Mouse (Mus musculus) midbrain, embryonic 14.5 days (tissue): ENCODE results near the gene Morn3. TPM values are rescaled to one million over a fixed set of nuclear protein-coding genes. Genes with fewer than 3 reads are reported as not detected.

ENCODE experiments used
- ATAC-seq: fragments of 200-750 bp; cut with Nextera tagmentation; 2 replicates; pipeline ENCODE4 v1.8.0; 2017; ENCODE audit warnings: moderate number of reproducible peaks, moderate library complexity; ENCODE audit not compliant: low FRiP score, low TSS enrichment
- DNase-seq: peaks from one replicate; pipeline ENCODE4 v3.0.0-alpha.2; 2015
- H3K27ac ChIP-seq: fragments of 300-500 bp; sonication (generic); replicated peaks from 2 replicates; pipeline ENCODE4 v1.5.1; 2014; ENCODE audit warnings: mild to moderate bottlenecking, low read depth, low read length, moderate library complexity
- H3K27me3 ChIP-seq: fragments of 300-500 bp; sonication (generic); 2 replicates; pipeline ENCODE4 v1.6.1; 2014; ENCODE audit warnings: low read length, control low read depth, mixed read lengths; ENCODE audit not compliant: control insufficient read depth, insufficient read depth
- H3K36me3 ChIP-seq: fragments of 300-500 bp; sonication (generic); 2 replicates; pipeline ENCODE4 v1.6.1; 2014; ENCODE audit warnings: low read length, control low read depth; ENCODE audit not compliant: control insufficient read depth, insufficient read depth
- H3K4me1 ChIP-seq: fragments of 300-500 bp; sonication (generic); 2 replicates; pipeline ENCODE4 v1.6.1; 2014; ENCODE audit warnings: mild to moderate bottlenecking, antibody characterized with exemption, low read length, control low read depth; ENCODE audit not compliant: control insufficient read depth, insufficient read depth
- H3K4me2 ChIP-seq: fragments of 300-500 bp; sonication (generic); 2 replicates; pipeline ENCODE4 v1.6.1; 2014; ENCODE audit warnings: mild to moderate bottlenecking, low read length, moderate library complexity
- H3K4me3 ChIP-seq: fragments of 300-500 bp; sonication (generic); replicated peaks from 2 replicates; pipeline ENCODE4 v1.5.1; 2014; ENCODE audit warnings: low read depth, low read length
- H3K9ac ChIP-seq: fragments of 300-500 bp; sonication (generic); replicated peaks from 2 replicates; pipeline ENCODE4 v1.6.1; 2014; ENCODE audit warnings: mild to moderate bottlenecking, low read length, moderate library complexity
- H3K9me3 ChIP-seq: fragments of 300-500 bp; sonication (generic); 2 replicates; pipeline ENCODE4 v1.6.1; 2016; ENCODE audit warnings: low read length, control low read depth, mixed read lengths; ENCODE audit not compliant: control insufficient read depth
- WGBS: fragments of 180-500 bp; shearing (Covaris S2); extraction: QIAGEN DNeasy Blood & Tissue Kit; methylation state at CpG from one replicate; pipeline ENCODE4 v1.1.7; 2014; 5-methylcytosine and 5-hydroxymethylcytosine counted together
- polyA plus RNA-seq: library from polyadenylated mRNA; unstranded; fragments of >200 nt; fragmentation: Nextera tagmentation; extraction: Ambion mirVana; gene quantifications from 2 replicates; pipeline ENCODE4 v1.2.1, GENCODE M21; 2014

The Morn3 gene
- polyA plus RNA-seq, 1 experiment from 2014 or later, result not detected

- Histone ChIP-seq H3K9ac (no peak overlapping the region), H3K9me3 (no peaks in the 10 kb centered on the region), H3K4me1 (no peaks in the 10 kb centered on the region), H3K36me3 (peaks cover 7% of the 10 kb centered on the region), H3K4me2 (no peak overlapping the region), H3K27me3 (no peaks in the 10 kb centered on the region), H3K27ac (no peak overlapping the region), H3K4me3 (no peak overlapping the region)
- WGBS, result 60% methylated on average over 7 of the region's 7 CpGs
- DNase-seq, result no peak
- no peak for ATAC-seq
These were observed 13.1 kb downstream of the Morn3 start for GRCm38 (mm10) chr5:123033646-123034160.

- Histone ChIP-seq H3K4me3 (no peak overlapping the region), H3K27ac (no peak overlapping the region), H3K4me2 (no peak overlapping the region), H3K9ac (no peak overlapping the region), H3K4me1 (no peaks in the 10 kb centered on the region), H3K27me3 (no peaks in the 10 kb centered on the region), H3K9me3 (no peaks in the 10 kb centered on the region), H3K36me3 (peaks cover 7% of the 10 kb centered on the region)
- DNase-seq (no peak), ATAC-seq (no peak)
- 86% methylated on average over 3 of the region's 3 CpGs for WGBS
These were observed 15.5 kb downstream of the Morn3 start for GRCm38 (mm10) chr5:123031312-123031711.

GRCm38 (mm10) chr5:123029729-123030128 is 17.1 kb downstream of the Morn3 start:
- Histone ChIP-seq H3K27ac (no peak overlapping the region), H3K9me3 (no peaks in the 10 kb centered on the region), H3K36me3 (peaks cover 7% of the 10 kb centered on the region), H3K27me3 (no peaks in the 10 kb centered on the region), H3K4me3 (no peak overlapping the region), H3K9ac (no peak overlapping the region), H3K4me2 (no peak overlapping the region), H3K4me1 (no peaks in the 10 kb centered on the region)
- ATAC-seq (no peak), DNase-seq (no peak)
- 90% methylated on average over 7 of the region's 7 CpGs for WGBS

- no peak for DNase-seq
- WGBS, result 74% methylated on average over 6 of the region's 6 CpGs
- H3K27me3 ChIP-seq, result no peaks in the 10 kb centered on the region
- ATAC-seq, result no peak
- H3K9me3 ChIP-seq, result no peaks in the 10 kb centered on the region
- H3K4me2 ChIP-seq, result no peak overlapping the region
- H3K27ac ChIP-seq, result no peak overlapping the region
- no peaks in the 10 kb centered on the region for H3K4me1 ChIP-seq
- H3K9ac ChIP-seq, result no peak overlapping the region
- peaks cover 7% of the 10 kb centered on the region for H3K36me3 ChIP-seq
- H3K4me3 ChIP-seq, result no peak overlapping the region
These were observed 19.4 kb downstream of the Morn3 start for GRCm38 (mm10) chr5:123027436-123027835.

GRCm38 (mm10) chr5:123026414-123026813 is 20.4 kb downstream of the Morn3 start:
- Histone ChIP-seq H3K9me3 (no peaks in the 10 kb centered on the region), H3K4me2 (no peak overlapping the region), H3K36me3 (peaks cover 7% of the 10 kb centered on the region), H3K4me3 (no peak overlapping the region), H3K9ac (no peak overlapping the region), H3K27me3 (no peaks in the 10 kb centered on the region), H3K27ac (no peak overlapping the region), H3K4me1 (no peaks in the 10 kb centered on the region)
- DNase-seq (no peak), ATAC-seq (no peak)
- 73% methylated on average over 6 of the region's 6 CpGs for WGBS

GRCm38 (mm10) chr5:123024965-123025573 is 21.7 kb downstream of the Morn3 start:
- DNase-seq, result no peak
- Histone ChIP-seq H3K36me3 (peaks cover 7% of the 10 kb centered on the region), H3K9me3 (no peaks in the 10 kb centered on the region), H3K9ac (no peak overlapping the region), H3K27me3 (no peaks in the 10 kb centered on the region), H3K4me3 (no peak overlapping the region), H3K4me2 (no peak overlapping the region), H3K27ac (no peak overlapping the region), H3K4me1 (no peaks in the 10 kb centered on the region)
- ATAC-seq, result no peak
- WGBS, result 92% methylated on average over 9 of the region's 9 CpGs

GRCm38 (mm10) chr5:123024312-123024711 is 22.5 kb downstream of the Morn3 start:
- H3K4me2 ChIP-seq, result no peak overlapping the region
- WGBS, result 91% methylated on average over 6 of the region's 6 CpGs
- H3K9me3 ChIP-seq, result no peaks in the 10 kb centered on the region
- no peak overlapping the region for H3K4me3 ChIP-seq
- peaks cover 6% of the 10 kb centered on the region for H3K4me1 ChIP-seq
- ATAC-seq, result no peak
- no peak for DNase-seq
- H3K27me3 ChIP-seq, result no peaks in the 10 kb centered on the region
- no peak overlapping the region for H3K9ac ChIP-seq
- H3K27ac ChIP-seq, result no peak overlapping the region
- peaks cover 2% of the 10 kb centered on the region for H3K36me3 ChIP-seq

- Histone ChIP-seq H3K9ac (no peak overlapping the region), H3K4me2 (no peak overlapping the region), H3K9me3 (no peaks in the 10 kb centered on the region), H3K36me3 (no peaks in the 10 kb centered on the region), H3K27ac (no peak overlapping the region), H3K27me3 (no peaks in the 10 kb centered on the region), H3K4me1 (peaks cover 15% of the 10 kb centered on the region), H3K4me3 (no peak overlapping the region)
- 86% methylated on average over 6 of the region's 6 CpGs for WGBS
- no peak for ATAC-seq
- DNase-seq, result no peak
These were observed 23.8 kb downstream of the Morn3 start for GRCm38 (mm10) chr5:123023049-123023448.

- no peak for DNase-seq
- H3K36me3 ChIP-seq, result no peaks in the 10 kb centered on the region
- no peak overlapping the region for H3K9ac ChIP-seq
- no peaks in the 10 kb centered on the region for H3K9me3 ChIP-seq
- WGBS, result 94% methylated on average over 7 of the region's 7 CpGs
- H3K4me2 ChIP-seq, result no peak overlapping the region
- ATAC-seq, result no peak
- H3K4me1 ChIP-seq, result peaks cover 15% of the 10 kb centered on the region
- no peak overlapping the region for H3K27ac ChIP-seq
- no peaks in the 10 kb centered on the region for H3K27me3 ChIP-seq
- no peak overlapping the region for H3K4me3 ChIP-seq
These were observed 25.4 kb downstream of the Morn3 start for GRCm38 (mm10) chr5:123021438-123021837.
